ENCODE assay signal across 21 mouse cellular contexts in genomic region chr6:123539755-123540154, GRCm38 (mm10). TPM values are rescaled to one million over a fixed set of nuclear protein-coding genes. Genes with fewer than 3 reads are reported as not detected.
"Had no signal": no experiment of that assay in that cellular context is flagged by ENCODE, and none has a peak within 500 bp of the region (broad histone marks: within the 10 kb centered on the region; RNA-seq: fewer than 3 reads in every experiment).

No protein-coding gene starts in this region.

RNA-seq across cellular contexts. Expression of gene Vmn2r21, which starts 6.5 kb away (rescaled TPM):
- total RNA-seq: midbrain, postnatal 0 days had no signal
- polyA plus RNA-seq: liver, embryonic 13.5 days; liver, embryonic 15.5 days; liver, postnatal 0 days; lung, adult 2 months; lung, embryonic 15.5 days; lung, postnatal 0 days; macrophage; midbrain, embryonic 10.5 days; midbrain, embryonic 13.5 days; midbrain, embryonic 15.5 days; midbrain, postnatal 0 days; myocyte; neural tube, embryonic 11.5 days; neural tube, embryonic 13.5 days; neural tube, embryonic 15.5 days; spleen, adult 2 months; stomach, embryonic 15.5 days; stomach, postnatal 0 days; testis, adult 2 months; thymus, adult 2 months; urinary bladder, adult 2 months had no signal
